Mouse (Mus musculus) spleen, adult 18-20 months (tissue): ENCODE results near the gene Olfr481.

Experiments
- DNase-seq, 2 experiments: peaks; one replicate each; pipeline ENCODE4 v3.0.0; 2022; ENCODE audit warnings: mixed read lengths in 2 of 2

The Olfr481 gene

DNA sequence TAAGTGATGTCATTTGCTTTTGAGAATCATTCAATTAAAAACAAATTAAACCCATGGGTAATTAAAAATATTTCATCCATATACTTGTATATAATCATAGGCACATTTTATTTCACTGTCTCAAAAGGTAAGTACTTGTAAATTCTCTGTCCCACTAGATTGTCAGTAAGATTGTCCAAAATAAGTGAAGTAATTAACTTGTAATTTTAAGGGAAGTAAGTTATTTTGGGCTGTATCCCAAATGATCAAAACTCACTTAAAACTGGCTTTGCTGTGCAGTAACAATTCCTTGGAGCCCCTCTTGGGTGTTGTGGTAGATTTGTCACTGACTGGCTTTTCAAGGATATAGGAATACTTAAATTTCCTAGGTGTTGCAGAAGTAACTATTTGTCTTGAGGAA is at the start of gene Olfr481:
TSS of gene Olfr481 (plus strand) at position 301 of the 400 bp plus-strand sequence.
- no peak for DNase-seq

- DNase-seq = no peak
Measured at GRCm38 (mm10) chr7:108033889-108034288, 45.8 kb upstream of the Olfr481 start, which contains the start of gene Olfr478. TSS of gene Olfr478 (minus strand) at chr7:108033989.

DNA sequence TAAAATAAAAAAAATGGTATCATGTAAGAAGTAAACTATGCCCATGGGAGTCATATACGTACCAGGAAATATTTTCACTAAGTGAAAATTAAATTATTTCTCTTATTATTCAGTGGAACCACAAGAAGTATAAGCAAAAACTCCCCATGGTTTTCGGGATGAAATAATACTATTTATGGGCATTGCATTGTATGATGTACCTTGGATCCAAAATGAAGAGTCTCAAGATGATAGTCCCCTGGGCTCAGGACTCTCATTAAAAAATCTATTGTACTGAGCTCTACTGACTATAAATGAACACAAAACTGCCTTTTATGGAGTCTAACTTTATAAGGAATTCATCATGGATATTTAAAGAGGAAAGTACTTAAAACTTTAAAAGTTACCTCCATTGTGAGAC is 29.3 kb upstream of the Olfr481 start, which contains the start of gene Olfr479:
TSS of gene Olfr479 (plus strand) at position 301 of the 400 bp plus-strand sequence.
- no peak for DNase-seq

DNA sequence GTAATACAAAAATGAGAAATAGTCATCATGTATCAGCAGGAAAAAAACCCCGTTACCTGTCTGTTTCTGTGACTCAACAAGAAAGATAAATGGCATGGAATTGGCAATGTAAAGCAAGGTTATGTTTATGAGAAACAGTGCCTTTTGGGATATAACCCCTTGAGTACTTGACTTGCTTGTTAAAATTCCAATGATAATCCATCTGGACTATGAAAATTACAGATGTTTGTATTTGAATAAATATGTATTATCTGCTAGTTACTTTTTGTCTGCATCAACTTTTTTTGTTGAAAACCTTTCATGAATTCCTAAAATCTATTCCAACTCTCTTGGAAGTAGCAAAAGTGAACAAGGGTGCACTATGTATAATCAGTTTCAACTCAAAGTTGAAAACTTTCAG is 12.4 kb upstream of the Olfr481 start, which contains the start of gene Olfr480:
TSS of gene Olfr480 (minus strand) at position 101 of the 400 bp plus-strand sequence.
- no peak for DNase-seq

DNA sequence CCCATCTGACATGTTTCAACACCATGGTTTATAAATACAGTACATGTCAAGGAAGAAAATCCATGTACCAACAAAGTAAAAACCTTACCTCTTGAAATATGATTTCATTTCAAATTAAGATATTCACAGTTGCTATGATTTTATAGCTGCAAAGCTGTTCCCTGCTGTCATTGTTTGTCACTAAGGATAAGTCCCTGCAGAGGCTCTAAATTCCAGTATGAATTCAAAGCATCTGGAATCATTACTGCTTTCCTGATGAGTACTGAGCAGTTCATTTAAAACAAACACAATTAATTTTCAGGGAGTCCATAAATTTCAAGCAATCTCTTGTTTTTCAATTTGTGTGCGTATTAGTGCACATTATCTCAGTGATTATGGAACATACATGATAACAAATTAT is 17.8 kb downstream of the Olfr481 start, which contains the start of gene Olfr482:
TSS of gene Olfr482 (minus strand) at position 101 of the 400 bp plus-strand sequence.
- DNase-seq = no peak

DNA sequence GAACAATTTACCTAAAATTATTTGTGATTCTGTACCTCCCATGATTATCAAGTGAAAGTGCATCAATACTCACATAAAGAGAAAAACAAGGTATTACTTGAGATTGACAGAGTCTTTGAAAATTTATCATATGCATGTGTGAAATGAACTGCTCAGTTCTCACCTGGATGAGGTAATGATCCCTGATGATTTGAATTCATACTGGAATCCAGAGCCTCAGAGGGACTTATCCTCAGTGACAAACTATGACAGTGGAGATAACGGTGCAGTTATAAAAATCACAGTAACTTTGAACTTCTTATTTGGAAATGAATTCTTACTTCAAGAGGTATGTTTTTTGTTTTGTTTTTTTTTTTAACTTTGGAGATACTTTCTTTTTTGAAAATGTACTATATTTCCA is 20.9 kb downstream of the Olfr481 start, which contains the start of gene Olfr483:
TSS of gene Olfr483 (plus strand) at position 301 of the 400 bp plus-strand sequence.
- no peak for DNase-seq

- DNase-seq = no peak
Measured at GRCm38 (mm10) chr7:108120681-108121080, 41.0 kb downstream of the Olfr481 start.

DNA sequence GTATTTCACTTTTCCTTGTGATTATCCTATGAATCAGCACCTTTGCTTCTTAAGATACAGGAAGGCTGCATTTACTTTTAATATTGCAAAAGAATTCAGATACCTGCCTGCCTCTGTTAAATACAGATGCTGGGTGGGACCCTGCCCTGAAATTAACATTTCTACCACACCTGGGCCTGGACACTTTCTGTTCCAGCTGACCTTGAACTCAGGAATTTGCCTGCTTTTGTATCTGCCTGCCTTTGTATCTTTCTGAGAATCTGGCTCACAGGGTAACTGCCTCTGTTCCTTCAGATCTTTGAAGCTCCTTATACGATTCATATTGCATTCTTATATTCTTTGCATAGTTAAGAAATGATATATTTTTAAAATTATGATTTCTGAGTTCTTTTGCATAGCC is 41.8 kb downstream of the Olfr481 start:
- no peak for DNase-seq

DNA sequence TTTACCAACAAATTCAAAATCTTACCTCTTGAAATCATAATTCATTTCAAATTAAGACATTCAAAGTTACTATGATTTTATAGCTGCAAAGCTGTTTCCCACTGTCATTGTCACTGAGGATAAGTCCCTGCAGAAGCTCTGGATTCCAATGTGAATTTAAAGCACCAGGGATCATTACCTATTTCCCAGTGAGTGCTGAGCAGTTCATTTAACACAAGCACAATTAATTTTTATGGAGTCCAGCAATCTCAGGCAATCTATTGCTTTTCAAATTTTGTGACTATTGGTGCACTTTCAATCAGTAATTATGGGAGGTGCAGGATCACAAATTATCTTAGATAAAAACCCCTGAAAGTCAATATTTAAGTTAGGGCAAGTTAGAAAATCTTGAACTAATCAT is 47.7 kb downstream of the Olfr481 start, which contains the start of gene Olfr484:
TSS of gene Olfr484 (minus strand) at position 101 of the 400 bp plus-strand sequence.
- no peak for DNase-seq
